Mouse (Mus musculus): Measurements from ENCODE around the gene Rps13.
"Not testable (repeated sequence)": the region's sequence is repeated elsewhere in the genome, so short reads cannot be mapped to it uniquely, and the experiment has no call there.

Rps13 gene

DNA sequence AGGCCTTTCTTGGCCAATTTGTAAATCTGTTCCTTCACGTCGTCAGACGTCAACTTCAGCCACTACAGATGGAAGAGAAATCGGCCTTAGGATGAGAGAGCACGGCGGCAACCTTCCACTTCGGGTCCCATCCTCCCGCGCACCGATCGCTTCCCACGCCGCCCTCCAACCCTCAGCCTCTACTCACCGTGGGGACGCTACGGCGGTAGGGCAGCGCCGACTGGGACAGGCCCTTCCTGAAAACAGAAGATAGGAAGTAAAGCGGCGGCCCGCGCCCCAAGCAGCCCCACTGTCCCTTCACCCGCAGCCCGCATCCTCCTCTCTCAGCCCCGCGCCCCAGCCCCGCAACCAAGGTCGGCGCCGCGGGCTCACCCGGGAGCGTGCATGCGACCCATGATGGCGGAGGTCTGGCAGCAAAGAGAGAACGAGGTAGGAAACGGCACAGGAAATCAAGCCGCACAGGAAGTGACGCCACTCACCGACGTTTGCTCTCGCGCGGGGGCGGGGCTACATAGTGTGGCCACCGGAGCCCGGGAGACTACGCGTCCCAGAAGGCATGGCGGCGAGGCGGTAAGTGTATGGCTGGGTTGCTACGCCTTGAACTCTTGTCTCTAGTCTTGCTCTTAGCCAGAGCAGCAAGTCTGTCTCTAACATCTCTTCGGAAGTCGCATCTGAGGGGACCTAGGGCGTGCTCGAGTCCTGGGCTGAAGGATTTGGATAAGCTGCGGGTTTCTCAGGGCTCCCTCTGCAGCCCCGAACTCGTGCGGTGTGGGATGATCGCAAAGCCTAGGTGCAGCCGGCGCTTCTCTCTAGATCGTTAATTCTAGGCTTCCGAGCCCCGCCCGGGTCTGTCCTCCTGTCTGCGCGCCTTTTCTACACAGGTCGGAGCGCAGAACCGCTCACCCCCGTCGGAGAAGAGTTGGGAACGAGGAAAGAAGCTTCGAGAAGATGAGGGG is at the start of gene Rps13:
TSS of gene Rps13 (minus strand) at position 483 of the 956 bp plus-strand sequence.
- peak; percentile 94 for DNase-seq (ENCODE audit: low spot score)

DNA sequence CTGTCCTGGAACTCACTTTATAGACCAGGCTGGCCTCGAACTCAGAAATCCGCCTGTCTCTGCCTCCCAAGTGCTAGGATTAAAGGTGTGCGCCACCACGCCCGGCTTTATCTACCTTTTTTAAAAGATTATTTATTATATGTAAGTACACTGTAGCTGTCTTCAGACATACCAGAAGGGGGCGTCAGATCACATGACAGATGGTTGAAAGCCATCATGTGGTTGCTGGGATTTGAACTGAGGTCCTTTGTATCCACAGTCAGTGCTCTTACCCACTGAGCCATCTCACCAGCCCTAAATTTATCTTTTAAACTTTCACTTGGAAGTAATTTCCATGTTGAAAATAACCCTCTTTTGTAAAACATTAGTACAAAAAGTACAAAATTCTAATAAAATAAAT is 45.2 kb upstream of the Rps13 start:
- DNase-seq (ENCODE audit: low spot score): not testable (repeated sequence)

- DNase-seq (ENCODE audit: low spot score): no peak
Measured at GRCm38 (mm10) chr7:116374284-116374683, 40.3 kb upstream of the Rps13 start.

- DNase-seq (ENCODE audit: low spot score): peak; percentile 52
Measured at GRCm38 (mm10) chr7:116336226-116336625, 2.2 kb upstream of the Rps13 start.

GRCm38 (mm10) chr7:116335133-116335532 is 1.1 kb upstream of the Rps13 start:
- DNase-seq (ENCODE audit: low spot score): no peak

DNA sequence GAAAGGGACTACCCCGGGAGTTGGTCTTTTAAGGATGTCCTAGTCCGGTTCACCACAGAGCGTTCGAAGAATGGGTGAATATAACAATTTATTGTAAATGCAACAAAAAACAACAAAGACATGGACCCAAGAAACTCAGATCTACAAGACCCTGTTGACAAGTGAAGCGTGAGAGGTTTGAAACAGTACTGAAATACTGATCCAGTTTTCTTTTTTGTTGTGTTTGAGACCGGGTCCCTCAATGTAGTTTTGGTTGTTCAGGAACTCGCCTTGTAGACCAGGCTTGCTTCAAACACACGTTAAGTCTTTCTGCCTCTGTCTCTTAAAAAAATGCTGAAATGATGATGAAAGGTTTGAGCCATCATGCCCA is 659 bp upstream of the Rps13 start:
- DNase-seq (ENCODE audit: low spot score): no peak

GRCm38 (mm10) chr7:116331246-116331645 is 2.7 kb downstream of the Rps13 start:
- no peak for DNase-seq (ENCODE audit: low spot score)

DNA sequence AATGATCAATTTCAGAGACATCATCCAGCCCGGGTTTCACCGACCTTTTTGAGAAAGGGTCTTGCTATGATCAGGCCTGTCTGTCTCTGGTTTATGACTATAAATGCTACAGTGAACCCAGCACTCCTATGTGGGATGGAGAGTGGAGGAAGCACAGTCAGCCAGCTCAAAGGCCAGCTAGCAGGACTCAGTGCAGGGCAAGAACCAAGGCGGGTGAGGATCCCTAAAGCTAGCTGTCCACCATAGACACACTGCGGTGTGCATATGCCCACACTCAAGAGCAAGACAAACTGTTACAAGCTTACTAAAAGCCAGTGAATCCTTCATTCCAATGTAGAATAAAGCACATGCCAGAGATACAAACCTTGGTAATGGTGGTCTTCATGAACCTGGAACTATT is 4.1 kb downstream of the Rps13 start:
- DNase-seq (ENCODE audit: low spot score): no peak

DNA sequence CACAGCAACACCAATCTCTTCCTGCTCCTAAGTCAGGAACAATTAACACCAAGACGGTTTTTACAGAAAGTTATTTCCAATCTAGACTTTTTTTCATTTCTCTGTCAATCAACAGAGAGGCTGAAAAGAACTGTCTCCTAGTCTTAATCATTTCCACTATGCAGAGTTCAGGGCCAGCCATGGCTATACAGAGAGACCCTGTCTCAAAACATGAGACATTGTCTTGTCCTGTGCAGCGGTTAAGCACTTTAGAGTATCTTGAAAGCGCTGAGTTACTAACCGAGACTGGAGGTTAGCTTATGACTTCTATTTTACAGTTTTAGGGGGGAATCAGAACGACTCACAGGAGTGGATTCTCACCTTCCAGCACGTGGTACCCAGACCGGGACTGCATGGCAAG is 5.2 kb downstream of the Rps13 start:
- no peak for DNase-seq (ENCODE audit: low spot score)

- no peak for DNase-seq (ENCODE audit: low spot score)
Measured at GRCm38 (mm10) chr7:116327901-116328300, 6.1 kb downstream of the Rps13 start.

DNA sequence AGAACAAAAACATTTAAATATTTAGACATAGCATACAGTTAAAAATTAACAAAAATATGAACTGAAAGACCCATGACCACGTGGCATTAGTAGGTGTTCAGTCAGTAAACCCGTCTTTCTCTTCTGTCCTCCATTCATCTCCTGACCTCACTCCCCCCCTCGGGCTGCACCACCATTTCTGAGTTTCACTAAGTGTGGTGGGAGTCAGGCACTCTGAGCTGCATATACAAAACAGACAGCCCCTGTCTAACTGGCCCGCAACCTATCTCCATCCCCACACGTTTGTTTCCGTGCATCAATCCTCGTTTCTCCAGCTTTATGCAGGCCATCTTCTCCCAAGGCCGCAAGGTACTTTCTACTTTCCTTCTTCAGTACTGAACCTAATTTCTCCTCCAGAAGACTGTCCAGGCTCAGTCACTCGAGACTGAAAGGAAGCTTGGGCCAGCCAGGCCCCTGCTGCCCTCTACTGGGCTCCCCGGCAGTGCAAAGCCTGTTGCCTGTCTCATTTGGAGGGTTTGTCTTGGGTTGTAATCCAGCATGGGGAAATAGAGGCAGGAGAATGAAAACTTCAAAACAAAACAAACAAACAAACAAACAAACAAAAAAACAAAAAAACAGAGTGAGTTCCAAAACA is 10.5 kb downstream of the Rps13 start:
- DNase-seq (ENCODE audit: low spot score): peak; percentile 67

GRCm38 (mm10) chr7:116309456-116309855 is 24.5 kb downstream of the Rps13 start:
- DNase-seq (ENCODE audit: low spot score): peak; percentile 87

- peak; percentile 91 for DNase-seq (ENCODE audit: low spot score)
Measured at GRCm38 (mm10) chr7:116308632-116308991, 25.4 kb downstream of the Rps13 start.

- DNase-seq (ENCODE audit: low spot score): peak; percentile 94
Measured at GRCm38 (mm10) chr7:116307871-116308631, 25.9 kb downstream of the Rps13 start, which contains the start of gene Plekha7. TSS of gene Plekha7 (minus strand) at chr7:116308376.

- peak; percentile 85 for DNase-seq (ENCODE audit: low spot score)
Measured at GRCm38 (mm10) chr7:116307099-116307870, 26.7 kb downstream of the Rps13 start.

DNA sequence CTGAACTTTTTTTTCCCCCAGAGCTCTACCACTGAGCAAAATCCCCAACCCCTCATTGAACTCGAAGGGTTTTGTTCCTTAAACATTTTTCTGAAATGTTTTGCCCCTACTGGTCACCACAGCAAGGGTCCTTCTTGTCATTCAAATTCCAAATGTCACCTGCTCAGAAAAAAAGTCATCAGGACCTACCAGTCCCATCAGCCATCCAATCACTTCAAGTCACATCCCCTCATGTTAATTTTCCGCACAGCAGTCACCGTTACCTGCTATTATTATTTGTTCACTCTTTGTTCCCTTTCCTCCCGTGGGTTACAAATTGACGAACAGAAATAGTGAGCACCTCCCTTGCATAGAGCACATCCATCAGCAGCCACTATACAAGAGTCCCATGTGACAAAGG is 27.4 kb downstream of the Rps13 start:
- no peak for DNase-seq (ENCODE audit: low spot score)

DNA sequence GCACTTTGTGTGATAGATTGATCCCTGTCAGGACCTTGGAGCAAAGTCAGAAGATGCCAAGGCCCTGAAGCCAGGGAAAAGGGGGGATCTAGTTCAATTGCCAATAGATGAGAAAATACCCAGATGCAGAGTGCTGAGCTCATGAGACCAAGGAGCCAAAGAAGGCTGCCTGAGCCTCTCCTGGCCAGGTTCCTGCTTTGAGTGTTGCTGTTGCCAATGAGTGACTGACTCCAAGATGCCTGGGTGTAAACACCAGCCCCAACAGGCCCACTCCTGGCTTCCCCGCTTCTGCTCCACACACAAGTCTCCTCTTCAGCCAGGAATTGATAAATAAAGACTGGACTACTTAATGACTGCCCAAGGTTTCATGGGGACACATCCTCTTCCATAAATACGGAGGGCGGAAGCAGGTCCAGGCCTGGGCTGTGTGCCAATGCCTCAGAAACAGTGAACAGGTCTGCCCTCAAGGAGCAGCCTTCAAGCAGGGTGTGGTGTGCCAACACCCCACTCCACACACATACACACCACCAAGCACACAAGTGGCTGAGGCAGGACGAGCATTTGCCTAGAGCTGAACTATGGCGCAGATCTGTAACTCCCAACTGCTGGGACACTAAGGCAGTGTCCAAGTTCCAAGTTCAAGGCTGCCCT is 32.2 kb downstream of the Rps13 start:
- no peak for DNase-seq (ENCODE audit: low spot score)

DNA sequence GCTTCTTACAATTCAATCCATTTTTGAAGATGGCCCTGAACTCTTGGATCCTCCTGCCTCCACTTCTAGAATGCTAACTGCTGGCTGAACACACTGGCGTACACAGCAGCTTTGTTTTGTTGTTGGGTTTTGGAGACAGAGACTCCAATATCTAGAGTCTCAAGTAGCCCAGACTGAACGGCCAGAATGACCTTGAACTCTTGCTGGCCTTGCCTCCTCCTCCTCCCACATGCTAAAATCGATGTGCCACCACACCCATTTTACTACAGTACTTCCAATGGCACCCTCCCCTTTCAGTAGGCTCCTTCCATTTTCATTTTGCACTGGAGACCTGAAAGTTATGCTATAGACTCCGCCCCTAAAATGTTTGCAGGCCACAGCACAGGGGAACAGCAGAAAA is 32.9 kb downstream of the Rps13 start:
- no peak for DNase-seq (ENCODE audit: low spot score)

- no peak for DNase-seq (ENCODE audit: low spot score)
Measured at GRCm38 (mm10) chr7:116298851-116299250, 35.1 kb downstream of the Rps13 start.

- DNase-seq (ENCODE audit: low spot score): no peak
Measured at GRCm38 (mm10) chr7:116298389-116298788, 35.6 kb downstream of the Rps13 start.

GRCm38 (mm10) chr7:116294961-116295360 is 39.0 kb downstream of the Rps13 start:
- peak; percentile 63 for DNase-seq (ENCODE audit: low spot score)
